ENCODE assay signal across 8 mouse cellular contexts in genomic region chr11:83409792-83410291, GRCm38 (mm10). TPM values are rescaled to one million over a fixed set of nuclear protein-coding genes. Genes with fewer than 3 reads are reported as not detected.
A peak's percentile ranks its signal among the peaks of the same experiment; 100 is the strongest.
DNase-seq lines count a peak whose midpoint lies in the region; ATAC-seq and TF ChIP-seq lines count a peak whose summit lies in the region.

No protein-coding gene starts in this region.

- no peaks in the 10 kb centered on the region for H3K79me2 ChIP-seq in liver, adult 2 months (ENCODE audit: control insufficient read depth, insufficient read depth, low read length)

- TF ChIP-seq POLR2A in liver, adult 2 months (IDR thresholded peaks at IDR 0.05; ENCODE audit: extremely low read depth, insufficient read depth, low read length): no peak
- TF ChIP-seq POLR2A in limb, embryonic 14.5 days (IDR thresholded peaks at IDR 0.05; ENCODE audit: borderline replicate concordance, extremely low read depth, insufficient read depth, insufficient read length): no peak

- TF ChIP-seq CTCF in liver, adult 2 months (IDR thresholded peaks at IDR 0.05; ENCODE audit: low read depth, low read length): no peak
- TF ChIP-seq CTCF in stomach, postnatal 0 days (IDR thresholded peaks at IDR 0.05; ENCODE audit: low read depth): no peak

- DNase-seq in liver, adult 2 months (ENCODE audit: extremely low read depth, low read depth, low spot score): no peak
- DNase-seq in liver: no peak
- DNase-seq in cerebellum, postnatal 10 days: peak; percentile 64 to 65
- DNase-seq in limb, embryonic 14.5 days (ENCODE audit: low spot score): no peak
- no peak for DNase-seq in stomach, postnatal 0 days (ENCODE audit: low spot score)
- DNase-seq in ovary, postnatal 36 days (ENCODE audit: low spot score): no peak
- no peak for DNase-seq in urinary bladder, postnatal 36 days (ENCODE audit: low spot score in 2 of 2)

- H3K27me3 ChIP-seq in liver, adult 2 months (ENCODE audit: control insufficient read depth, insufficient read depth, low read length): no peaks in the 10 kb centered on the region
- H3K27me3 ChIP-seq in forebrain, embryonic 13.5 days: peaks cover 4% of the 10 kb centered on the region; the same call in 1 of the 2 replicates
- H3K27me3 ChIP-seq in limb, embryonic 14.5 days (ENCODE audit: control insufficient read depth, insufficient read depth, low read length): no peaks in the 10 kb centered on the region
- H3K27me3 ChIP-seq in stomach, postnatal 0 days (ENCODE audit: control insufficient read depth, insufficient read depth, low read length): no peaks in the 10 kb centered on the region

- peak overlapping the region; percentile 37 for H3K9ac ChIP-seq in liver, adult 2 months (ENCODE audit: low read depth, low read length)
- H3K9ac ChIP-seq in forebrain, embryonic 13.5 days: peak overlapping the region; percentile 94
- peak overlapping the region; percentile 73 for H3K9ac ChIP-seq in limb, embryonic 14.5 days (ENCODE audit: low read depth, low read length, severe bottlenecking)
- H3K9ac ChIP-seq in stomach, postnatal 0 days (ENCODE audit: low read length): peak overlapping the region; percentile 56

- H3K4me2 ChIP-seq in forebrain, embryonic 13.5 days: peak overlapping the region; percentile 92
- H3K4me2 ChIP-seq in limb, embryonic 14.5 days (replicated peaks; ENCODE audit: low read depth, low read length, severe bottlenecking): peak overlapping the region; percentile 86
- H3K4me2 ChIP-seq in stomach, postnatal 0 days (replicated peaks; ENCODE audit: low read depth): peak overlapping the region; percentile 86

- H3K4me1 ChIP-seq in liver, adult 2 months (ENCODE audit: control insufficient read depth, insufficient read depth, low read length): peaks cover 2% of the 10 kb centered on the region; the same call in 1 of the 2 replicates
- peaks cover 13% of the 10 kb centered on the region for H3K4me1 ChIP-seq in forebrain, embryonic 13.5 days
- H3K4me1 ChIP-seq in limb, embryonic 14.5 days (ENCODE audit: control insufficient read depth, insufficient read depth, low read length): 0 out of 2 replicates have a peak, but pooled peaks cover 9% of the 10 kb centered on the region
- no peaks in the 10 kb centered on the region for H3K4me1 ChIP-seq in stomach, postnatal 0 days (replicated peaks; ENCODE audit: control insufficient read depth, insufficient read depth)

- no peaks in the 10 kb centered on the region for H3K9me3 ChIP-seq in forebrain, embryonic 13.5 days (replicated peaks)
- no peaks in the 10 kb centered on the region for H3K9me3 ChIP-seq in limb, embryonic 14.5 days (ENCODE audit: control insufficient read depth, low read length)
- no peaks in the 10 kb centered on the region for H3K9me3 ChIP-seq in stomach, postnatal 0 days (ENCODE audit: control insufficient read depth, low read length)

- TF ChIP-seq EP300 in stomach, postnatal 0 days (optimal IDR thresholded peaks at IDR 0.05): no peak

- 10% methylated on average over 25 of the region's 40 CpGs for WGBS in liver, adult 2 months
- WGBS in forebrain, embryonic 13.5 days: under 1% methylated on average over 18 of the region's 40 CpGs
- WGBS in limb, embryonic 14.5 days: 0% methylated on average over 9 of the region's 40 CpGs
- WGBS in stomach, postnatal 0 days: 3% methylated on average over 17 of the region's 40 CpGs

- peak; percentile 54 for ATAC-seq in forebrain, embryonic 13.5 days
- ATAC-seq in limb, embryonic 14.5 days (ENCODE audit: low FRiP score, low read depth): peak; percentile 45
- ATAC-seq in stomach, postnatal 0 days (ENCODE audit: low FRiP score, low TSS enrichment): peak; percentile 30; the same call in 1 of the 2 replicates

- no peaks in the 10 kb centered on the region for H3K36me3 ChIP-seq in liver, adult 2 months (ENCODE audit: control insufficient read depth, insufficient read depth, low read length)
- H3K36me3 ChIP-seq in forebrain, embryonic 13.5 days (ENCODE audit: poor library complexity, severe bottlenecking): no peaks in the 10 kb centered on the region
- H3K36me3 ChIP-seq in limb, embryonic 14.5 days (ENCODE audit: control insufficient read depth, insufficient read depth, low read length): no peaks in the 10 kb centered on the region
- H3K36me3 ChIP-seq in stomach, postnatal 0 days (ENCODE audit: control insufficient read depth, insufficient read depth, low read length): no peaks in the 10 kb centered on the region

- peak overlapping the region; percentile 45; the same call in 1 of the 2 replicates for H3K4me3 ChIP-seq in liver, adult 2 months (ENCODE audit: insufficient read depth, low read depth, low read length)
- peak overlapping the region; percentile 91 for H3K4me3 ChIP-seq in forebrain, embryonic 13.5 days
- H3K4me3 ChIP-seq in limb, embryonic 14.5 days (replicated peaks; ENCODE audit: low read length): peak overlapping the region; percentile 68
- peak overlapping the region; percentile 54 for H3K4me3 ChIP-seq in stomach, postnatal 0 days (ENCODE audit: low read depth, low read length)

- H3K27ac ChIP-seq in liver, adult 2 months (replicated peaks; ENCODE audit: insufficient read depth, low read depth, low read length): no peak overlapping the region
- H3K27ac ChIP-seq in forebrain, embryonic 13.5 days: peak overlapping the region; percentile 40; the same call in 1 of the 2 replicates
- no peak overlapping the region for H3K27ac ChIP-seq in limb, embryonic 14.5 days (replicated peaks; ENCODE audit: low read depth, low read length)
- no peak overlapping the region for H3K27ac ChIP-seq in stomach, postnatal 0 days (replicated peaks)

RNA-seq across cellular contexts. Expression of gene Rasl10b, which starts 0.9 kb away (rescaled TPM):
- 0.07 and 0.18 TPM in 2 replicates for total RNA-seq in liver, adult 2 months (2014; rRNA removed)
- polyA plus RNA-seq in liver, adult 2 months (2012; rRNA removed): 0.12 and 0.24 TPM in 2 replicates
- 6.5 and 9.9 TPM in 2 replicates for polyA plus RNA-seq in forebrain, embryonic 13.5 days (2015; fragmentation: Nextera tagmentation; extraction: Ambion mirVana)
- 8.4 and 12.3 TPM in 2 replicates for polyA plus RNA-seq in limb, embryonic 14.5 days (2012; rRNA removed)
- polyA plus RNA-seq in limb, embryonic 14.5 days (2014; fragmentation: Nextera tagmentation; extraction: Ambion mirVana): 2.2 and 2.4 TPM in 2 replicates
- 0.69 and 1.1 TPM in 2 replicates for polyA plus RNA-seq in stomach, postnatal 0 days (2015; fragmentation: Nextera tagmentation; extraction: Ambion mirVana)

RNA-seq across cellular contexts. Expression of gene Gas2l2, which starts 19.4 kb away (rescaled TPM):
- total RNA-seq in liver, adult 2 months (2014; rRNA removed): not detected in 2 replicates
- not detected in 2 replicates for polyA plus RNA-seq in liver, adult 2 months (2012; rRNA removed)
- 0.21 and 0.30 TPM in 2 replicates for polyA plus RNA-seq in forebrain, embryonic 13.5 days (2015; fragmentation: Nextera tagmentation; extraction: Ambion mirVana)
- polyA plus RNA-seq in limb, embryonic 14.5 days (2012; rRNA removed): 0.03 and 0.04 TPM in 2 replicates
- not detected in 2 replicates for polyA plus RNA-seq in limb, embryonic 14.5 days (2014; fragmentation: Nextera tagmentation; extraction: Ambion mirVana)
- 0.11 and 0.21 TPM in 2 replicates for polyA plus RNA-seq in stomach, postnatal 0 days (2015; fragmentation: Nextera tagmentation; extraction: Ambion mirVana)

RNA-seq across cellular contexts. Expression of gene 1700020L24Rik, which starts 27.6 kb away (rescaled TPM):
- total RNA-seq in liver, adult 2 months (2014; rRNA removed): not detected in 2 replicates
- not detected in 2 replicates for polyA plus RNA-seq in liver, adult 2 months (2012; rRNA removed)
- not detected in 2 replicates for polyA plus RNA-seq in forebrain, embryonic 13.5 days (2015; fragmentation: Nextera tagmentation; extraction: Ambion mirVana)
- 0.57 and 1.2 TPM in 2 replicates for polyA plus RNA-seq in limb, embryonic 14.5 days (2012; rRNA removed)
- polyA plus RNA-seq in limb, embryonic 14.5 days (2014; fragmentation: Nextera tagmentation; extraction: Ambion mirVana): 0.33 and 0.39 TPM in 2 replicates
- polyA plus RNA-seq in stomach, postnatal 0 days (2015; fragmentation: Nextera tagmentation; extraction: Ambion mirVana): 0.68 and 0.98 TPM in 2 replicates

RNA-seq across cellular contexts. Expression of gene Mmp28, which starts 53.0 kb away (rescaled TPM):
- total RNA-seq in liver, adult 2 months (2014; rRNA removed): 0.18 and 0.27 TPM in 2 replicates
- 0.26 and 0.29 TPM in 2 replicates for polyA plus RNA-seq in liver, adult 2 months (2012; rRNA removed)
- 2.5 TPM in 2 replicates for polyA plus RNA-seq in forebrain, embryonic 13.5 days (2015; fragmentation: Nextera tagmentation; extraction: Ambion mirVana)
- 4.6 and 5.7 TPM in 2 replicates for polyA plus RNA-seq in limb, embryonic 14.5 days (2012; rRNA removed)
- polyA plus RNA-seq in limb, embryonic 14.5 days (2014; fragmentation: Nextera tagmentation; extraction: Ambion mirVana): 2.4 and 3.6 TPM in 2 replicates
- 5.6 and 6.4 TPM in 2 replicates for polyA plus RNA-seq in stomach, postnatal 0 days (2015; fragmentation: Nextera tagmentation; extraction: Ambion mirVana)

Comparison
In these comparisons a context has a peak if more than half of its experiments do, and no peak if none do; other contexts are left out.
1. DNase-seq: peak in cerebellum, postnatal 10 days (2 of 2); none in liver, adult 2 months (single experiment), liver (single experiment), limb, embryonic 14.5 days (single experiment), stomach, postnatal 0 days (single experiment), ovary, postnatal 36 days (single experiment) and urinary bladder, postnatal 36 days (0 of 2).
2. H3K9ac ChIP-seq: peak in every context shown above with its lines; median percentile 94 in forebrain, embryonic 13.5 days; 73 in limb, embryonic 14.5 days; 56 in stomach, postnatal 0 days; 37 in liver, adult 2 months.
3. Peak in every context shown above with its lines, with median percentiles within 50 percentile points of each other: H3K4me3 ChIP-seq, ATAC-seq and H3K4me2 ChIP-seq.